Mouse (Mus musculus) gastrocnemius, postnatal 25 days (tissue): Measurements from ENCODE around the gene Hamp2. TPM values are rescaled to one million over a fixed set of nuclear protein-coding genes. Genes with fewer than 3 reads are reported as not detected.

Experiments used
- DNase-seq: peaks from one replicate; pipeline ENCODE4 v3.0.0; 2022
- total RNA-seq, 2 experiments: library from RNA; stranded (reverse); gene quantifications; 1 replicate in 1 of 2; 2 replicates in 1 of 2; pipeline ENCODE4 v1.2.3; 2021

Hamp2 gene
- total RNA-seq, 2 experiments from 2014 or later: not detected

DNA sequence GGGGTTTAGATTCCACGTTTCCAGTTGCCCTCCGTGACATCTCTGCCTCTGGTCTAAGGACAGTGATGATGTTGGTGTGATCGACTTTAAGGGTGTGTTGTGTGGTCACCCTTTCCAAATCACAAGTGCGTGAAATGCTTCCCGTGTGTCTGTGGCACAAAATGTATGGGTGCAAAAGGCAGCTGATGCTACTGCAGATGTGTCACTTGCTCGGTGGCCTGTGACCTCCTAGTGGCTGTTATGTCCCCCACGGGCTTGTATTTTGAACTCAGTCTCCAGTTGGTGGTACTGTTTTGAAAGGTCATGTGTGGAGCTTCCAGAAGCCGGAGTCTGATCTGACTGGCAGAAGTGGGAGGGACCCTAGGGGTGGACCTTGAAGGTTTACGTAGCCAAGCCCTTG lies 32.7 kb downstream of the Hamp2 start:
- no peak for DNase-seq

DNA sequence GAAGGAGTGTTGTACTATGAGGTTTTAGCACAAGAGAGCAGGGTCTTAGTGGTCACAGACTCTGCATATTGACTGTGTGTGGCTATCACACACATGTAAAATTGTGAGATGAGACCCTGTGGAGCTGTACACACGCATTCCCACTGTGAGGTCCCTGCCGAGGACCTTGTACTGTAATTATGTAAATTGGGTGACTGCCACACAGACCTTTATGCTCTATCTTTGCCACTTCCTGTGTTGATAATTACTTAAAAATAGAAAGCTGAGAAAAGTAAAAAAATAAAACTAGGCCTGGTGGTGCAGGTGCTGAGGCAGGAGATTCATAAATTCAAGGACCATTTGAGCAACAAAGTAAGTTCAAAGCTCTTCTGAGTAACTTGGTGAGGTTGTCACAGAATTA lies 33.8 kb downstream of the Hamp2 start:
- DNase-seq: no peak

DNA sequence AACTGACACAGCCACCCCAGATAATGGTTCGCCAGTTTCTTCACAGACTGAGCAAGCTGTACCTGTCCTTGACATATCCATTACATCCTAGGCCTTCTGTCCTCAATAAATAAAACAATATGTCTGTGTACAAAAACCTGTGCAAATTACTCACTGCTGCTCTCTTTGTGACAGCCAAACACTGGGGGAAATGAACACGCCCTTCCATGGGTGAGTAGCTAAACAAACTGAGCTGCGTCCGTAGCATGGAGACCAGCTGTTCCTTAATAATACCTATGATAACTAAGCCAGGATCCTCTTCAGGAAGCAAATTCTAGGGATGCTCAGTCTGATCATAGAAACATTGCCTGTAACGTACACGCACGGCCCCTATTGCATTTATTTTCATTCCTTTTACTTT lies 35.7 kb downstream of the Hamp2 start:
- no peak for DNase-seq

DNA sequence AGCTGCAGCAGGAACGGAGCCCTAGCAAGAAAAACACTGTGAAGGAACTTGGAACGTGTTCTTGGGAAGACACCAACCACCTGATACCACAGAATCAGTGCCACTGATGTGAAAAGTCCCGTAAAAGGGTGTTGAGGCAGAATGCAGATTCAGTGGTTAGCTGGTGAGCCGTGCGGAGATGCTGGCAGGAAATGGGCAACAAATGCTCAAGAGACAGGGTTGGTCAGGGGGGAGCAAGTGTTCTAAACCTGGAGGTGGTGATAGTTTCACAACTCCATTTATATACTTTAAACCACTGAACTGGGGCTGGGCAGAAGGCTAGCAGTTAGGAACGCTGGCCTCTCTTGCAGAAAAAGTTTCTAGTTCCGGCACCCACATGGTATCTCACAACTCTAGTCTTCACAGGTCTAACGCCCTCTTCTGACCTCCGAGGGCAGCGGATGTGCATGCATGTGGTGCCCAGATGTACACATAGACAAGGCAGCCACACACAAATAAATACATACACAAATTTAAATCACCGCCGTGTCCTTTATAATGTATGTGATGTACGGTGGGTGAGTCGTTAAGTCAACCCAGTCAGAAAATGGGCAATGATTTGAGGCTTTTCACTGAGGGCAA lies 36.8 kb downstream of the Hamp2 start:
- no peak for DNase-seq

DNA sequence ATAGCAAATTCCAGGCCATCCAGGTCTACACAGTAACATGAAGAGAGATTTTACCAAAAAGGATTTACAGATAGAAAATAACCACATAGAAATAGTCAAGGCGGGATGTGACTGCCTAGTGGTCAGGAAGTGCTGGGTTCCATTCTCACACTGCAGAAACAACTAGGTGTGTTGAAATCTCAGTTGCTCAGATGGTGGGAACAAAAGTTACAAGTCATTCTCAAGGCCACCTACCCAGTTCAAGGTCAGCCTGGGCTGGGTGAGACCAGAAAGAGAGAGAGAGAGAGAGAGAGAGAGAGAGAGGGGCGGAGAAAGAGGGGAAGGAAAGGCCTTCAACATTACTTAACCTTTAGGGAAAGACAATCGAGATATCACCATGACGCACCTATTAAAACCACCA lies 37.6 kb downstream of the Hamp2 start:
- DNase-seq: no peak

DNA sequence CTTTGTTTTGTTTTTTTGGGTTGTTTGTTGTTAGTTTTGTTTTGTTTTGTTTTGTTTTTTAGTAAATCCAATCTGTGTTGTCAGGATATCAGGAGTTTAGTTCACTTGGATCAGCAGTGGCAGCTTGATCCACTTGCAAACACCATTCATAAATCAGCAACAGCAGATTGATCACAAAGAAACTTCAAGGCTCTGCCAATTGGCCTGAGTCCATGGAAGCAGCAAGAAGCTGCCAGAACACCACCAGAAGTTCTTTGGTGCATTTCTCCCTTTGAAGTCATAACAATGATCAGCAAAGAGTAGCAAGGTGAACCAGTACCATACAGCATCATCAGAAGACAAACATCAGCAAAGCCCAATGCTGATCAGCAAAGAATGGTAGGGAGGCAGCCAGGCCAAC lies 40.4 kb downstream of the Hamp2 start:
- DNase-seq: no peak

DNA sequence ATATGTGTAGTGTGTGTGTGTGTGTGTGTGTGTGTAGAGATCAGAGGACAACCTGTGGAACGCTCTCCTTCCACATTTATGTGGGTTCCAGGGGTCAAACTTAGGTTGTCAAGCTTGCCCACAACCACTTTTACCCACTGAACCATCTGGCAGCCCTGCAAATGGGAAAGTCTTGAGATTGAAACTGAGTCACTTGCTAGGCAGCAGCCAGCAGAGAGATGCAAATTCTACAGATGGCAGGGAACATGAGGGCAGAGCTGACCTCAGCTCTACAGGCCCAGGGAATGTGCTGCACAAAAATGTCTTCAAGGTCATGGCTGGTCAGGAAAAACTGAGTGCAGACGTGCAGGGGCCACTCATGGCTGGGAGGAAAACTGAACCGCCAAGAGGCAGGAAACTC lies 43.1 kb downstream of the Hamp2 start:
- DNase-seq: no peak

DNA sequence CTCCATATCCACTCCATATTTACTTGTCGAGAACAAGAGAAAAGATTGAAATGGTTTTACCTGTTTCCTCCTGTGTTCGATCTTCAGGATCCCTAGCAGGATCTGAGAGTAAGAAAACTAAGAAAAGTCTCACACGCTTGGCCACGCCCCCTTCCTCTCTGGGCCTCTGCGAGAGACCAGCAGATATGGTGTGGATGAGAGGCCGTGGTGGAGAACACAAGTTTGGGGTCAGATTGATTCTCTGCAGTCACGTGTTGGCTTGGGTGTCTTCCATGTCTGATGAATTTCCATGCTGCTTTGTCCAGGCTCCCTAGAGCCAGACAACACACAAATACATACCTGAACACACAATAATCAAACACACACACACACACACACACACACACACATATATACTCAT lies 44.3 kb downstream of the Hamp2 start, which contains the start of gene Cd22:
Gene Cd22 (minus strand): TSS at position 167 of the 400 bp plus-strand sequence.
- no peak for DNase-seq

DNA sequence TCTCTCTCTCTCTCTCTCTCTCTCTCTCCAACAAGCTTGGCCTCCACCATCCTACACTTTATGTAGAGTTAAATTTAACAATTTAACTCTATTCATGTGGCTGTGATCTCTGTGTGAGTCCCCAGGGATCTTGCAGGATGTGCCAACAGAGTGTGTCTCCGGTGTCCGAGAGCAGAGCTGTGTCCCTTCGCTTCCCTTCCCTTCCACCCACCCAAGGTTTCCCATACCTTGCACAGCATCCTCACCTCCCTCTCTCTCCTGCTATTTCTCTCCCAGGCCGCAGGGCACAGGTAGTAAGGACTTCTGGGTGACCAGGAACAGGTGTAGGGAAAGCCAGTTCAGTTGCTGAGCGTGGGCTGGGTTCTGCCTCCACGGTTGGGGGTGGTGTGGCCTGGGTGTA lies 45.5 kb downstream of the Hamp2 start:
- no peak for DNase-seq

DNA sequence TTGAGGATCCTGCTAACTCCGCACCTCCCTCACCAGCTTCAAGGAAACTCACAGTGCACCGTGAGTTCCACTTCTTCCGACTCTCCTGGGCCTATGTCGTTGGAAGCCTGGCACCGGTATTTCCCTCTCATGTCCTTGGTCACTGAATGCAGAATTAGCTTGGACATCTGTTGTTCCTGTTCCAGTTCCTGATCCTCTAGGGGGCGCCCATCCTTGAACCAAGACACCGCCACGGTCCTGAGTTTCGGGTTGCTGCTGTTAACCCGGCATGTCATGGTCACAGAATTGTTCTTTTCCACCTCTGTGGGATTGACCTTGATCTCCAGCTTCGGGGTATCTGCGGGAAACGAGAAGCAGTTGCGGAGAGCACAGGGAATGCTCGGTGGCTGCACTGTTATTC lies 51.4 kb downstream of the Hamp2 start:
- peak; percentile 30 for DNase-seq

Other genes starting within 250 kb of the Hamp2 start
- not detected for gene 2200002J24Rik, start 225.8 kb downstream of the Hamp2 start, total RNA-seq
- gene Atp4a, start 212.5 kb downstream of the Hamp2 start, total RNA-seq: under 1 TPM; 0.33 to 0.75 TPM
- 100 to 1,000 TPM; 283 to 405 TPM for gene Tmem147, start 195.1 kb downstream of the Hamp2 start, total RNA-seq
- not detected for gene Gapdhs, start 181.0 kb downstream of the Hamp2 start, total RNA-seq
- 1 to 10 TPM; 2.3 to 5.6 TPM for gene Sbsn, start 173.2 kb downstream of the Hamp2 start, total RNA-seq
- under 1 TPM; 0.43 to 0.51 TPM for gene Dmkn, start 160.9 kb downstream of the Hamp2 start, total RNA-seq
- 1 to 10 TPM in 1 of 2 experiments, under 1 TPM in 1; 0.97 to 2.8 TPM for gene Krtdap, start 136.8 kb downstream of the Hamp2 start, total RNA-seq
- 1 to 10 TPM in 1 of 2 experiments, not detected in 1; 2.4 TPM for gene Ffar2, start 100.9 kb downstream of the Hamp2 start, total RNA-seq
- not detected for gene Ffar3, start 68.5 kb downstream of the Hamp2 start, total RNA-seq
- not detected for gene Ffar1, start 63.1 kb downstream of the Hamp2 start, total RNA-seq
- under 1 TPM; 0.13 to 0.23 TPM for gene Cd22, start 44.3 kb downstream of the Hamp2 start, total RNA-seq
- gene Mag, start 9.8 kb downstream of the Hamp2 start, total RNA-seq: 1 to 10 TPM; 1.1 to 1.8 TPM
- gene Hamp, start 19.4 kb upstream of the Hamp2 start, total RNA-seq: not detected
- 10 to 100 TPM; 69.6 to 85.0 TPM for gene Usf2, start 32.1 kb upstream of the Hamp2 start, total RNA-seq
- gene Lsr, start 48.8 kb upstream of the Hamp2 start, total RNA-seq: 1 to 10 TPM in 1 of 2 experiments, under 1 TPM in 1; 0.69 to 1.1 TPM
- gene Fam187b, start 49.1 kb upstream of the Hamp2 start, total RNA-seq: not detected
- 10 to 100 TPM in 1 of 2 experiments, 1 to 10 TPM in 1; 9.5 to 13.6 TPM for gene Fxyd5, start 117.8 kb upstream of the Hamp2 start, total RNA-seq
- 1 to 10 TPM; 1.9 to 2.1 TPM for gene Fxyd7, start 126.8 kb upstream of the Hamp2 start, total RNA-seq
- gene Fxyd1, start 132.5 kb upstream of the Hamp2 start, total RNA-seq: 1,000 to 10,000 TPM; 1,050 to 1,262 TPM
- 1 to 10 TPM; 4.1 to 5.4 TPM for gene Lgi4, start 134.7 kb upstream of the Hamp2 start, total RNA-seq
- gene Fxyd3, start 152.0 kb upstream of the Hamp2 start, total RNA-seq: 1 to 10 TPM; 1.7 to 3.2 TPM
- 10 to 100 TPM; 15.5 to 17.3 TPM for gene Hpn, start 190.6 kb upstream of the Hamp2 start, total RNA-seq
- gene Scn1b, start 202.3 kb upstream of the Hamp2 start, total RNA-seq: 100 to 1,000 TPM; 787 to 821 TPM
- gene Gramd1a, start 231.2 kb upstream of the Hamp2 start, total RNA-seq: 10 to 100 TPM; 40.5 to 41.2 TPM